Mouse (Mus musculus) heart, embryonic 12.5 days (tissue): Measurements from ENCODE around the gene Mapk8ip2. TPM values are rescaled to one million over a fixed set of nuclear protein-coding genes. Genes with fewer than 3 reads are reported as not detected.

Source experiments
- ATAC-seq: fragments of 200-750 bp; cut with Nextera tagmentation; 2 replicates; pipeline ENCODE4 v1.8.0; 2017; ENCODE audit warnings: moderate TSS enrichment, moderate library complexity; ENCODE audit not compliant: insufficient number of reproducible peaks, low FRiP score
- H3K27ac ChIP-seq: fragments of 300-500 bp; sonication (generic); 2 replicates; pipeline ENCODE4 v1.5.1; 2016; ENCODE audit warnings: mild to moderate bottlenecking, moderate library complexity; ENCODE audit not compliant: poor library complexity, severe bottlenecking
- H3K27me3 ChIP-seq: fragments of 300-500 bp; sonication (generic); replicated peaks from 2 replicates; pipeline ENCODE4 v1.6.1; 2016; ENCODE audit warnings: mild to moderate bottlenecking, moderate library complexity
- H3K36me3 ChIP-seq: fragments of 300-500 bp; sonication (generic); 2 replicates; pipeline ENCODE4 v1.6.1; 2016; ENCODE audit warnings: mild to moderate bottlenecking, moderate library complexity
- H3K4me1 ChIP-seq: fragments of 300-500 bp; sonication (generic); replicated peaks from 2 replicates; pipeline ENCODE4 v1.6.1; 2016; ENCODE audit warnings: mild to moderate bottlenecking
- H3K4me2 ChIP-seq: fragments of 300-500 bp; sonication (generic); 2 replicates; pipeline ENCODE4 v1.6.1; 2016; ENCODE audit warnings: mild to moderate bottlenecking, moderate library complexity
- H3K4me3 ChIP-seq: fragments of 300-500 bp; sonication (generic); 2 replicates; pipeline ENCODE4 v1.5.1; 2016; ENCODE audit warnings: mild to moderate bottlenecking
- H3K9ac ChIP-seq: fragments of 300-500 bp; sonication (generic); 2 replicates; pipeline ENCODE4 v1.6.1; 2016; ENCODE audit warnings: mild to moderate bottlenecking, moderate library complexity
- H3K9me3 ChIP-seq: fragments of 300-500 bp; sonication (generic); replicated peaks from 2 replicates; pipeline ENCODE4 v1.6.1; 2016; ENCODE audit warnings: mild to moderate bottlenecking, moderate library complexity
- WGBS: fragments of 180-500 bp; shearing (Covaris S2); methylation state at CpG from one replicate; pipeline ENCODE4 v1.1.7; 2016; 5-methylcytosine and 5-hydroxymethylcytosine counted together
- polyA plus RNA-seq: library from polyadenylated mRNA; unstranded; fragments of >200 nt; fragmentation: Nextera tagmentation; extraction: Ambion mirVana; gene quantifications from 2 replicates; pipeline ENCODE4 v1.2.1, GENCODE M21; 2016

Mapk8ip2 gene
- polyA plus RNA-seq, 1 experiment from 2014 or later = 0.49 TPM

DNA sequence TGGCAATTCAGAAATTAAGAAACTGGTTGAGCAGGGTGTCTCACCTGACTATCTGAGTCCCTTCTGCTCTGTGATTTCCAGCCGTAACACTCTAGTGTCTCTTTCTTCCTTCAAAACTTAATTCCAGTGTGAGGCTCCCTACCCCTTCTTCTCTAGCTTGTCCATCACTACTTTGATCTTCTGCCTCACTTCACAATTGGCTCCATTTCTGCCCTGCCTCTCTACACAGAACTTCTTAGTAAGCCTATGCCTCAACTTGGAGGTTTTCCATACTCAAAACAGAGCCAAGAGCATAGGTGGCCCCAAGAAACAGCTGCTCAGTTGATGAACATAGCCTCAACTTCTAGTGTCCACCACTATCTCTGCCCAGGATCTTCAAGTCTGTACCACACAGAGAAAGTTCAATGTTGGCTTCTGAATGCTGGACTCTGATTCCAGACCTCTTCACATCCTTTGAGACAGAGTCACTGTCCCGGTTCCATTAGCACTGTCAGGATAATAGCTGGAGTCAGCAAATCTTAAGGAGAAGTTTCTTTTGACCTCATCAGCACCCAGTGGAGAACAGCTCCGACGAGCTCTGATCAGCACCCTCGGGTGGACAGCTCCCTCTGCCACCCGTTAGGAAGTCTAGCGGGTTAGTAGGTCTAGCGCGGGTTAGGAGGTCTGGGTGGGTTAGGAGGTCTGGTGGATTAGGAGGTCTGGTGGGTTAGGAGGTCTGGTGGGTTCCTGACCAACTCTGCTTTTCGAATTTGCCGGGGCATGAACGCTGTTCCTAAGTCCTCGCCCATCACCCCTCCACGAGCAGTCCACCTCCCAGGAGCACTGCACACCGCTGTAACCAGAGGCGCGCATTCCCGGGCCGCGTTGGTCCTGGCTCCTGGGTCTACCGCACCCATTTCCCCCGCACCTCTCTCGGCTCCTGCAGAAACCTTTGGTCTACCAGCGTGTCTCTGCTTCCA lies 528 bp upstream of the Mapk8ip2 start:
- H3K27ac ChIP-seq = no peak overlapping the region
- H3K9ac ChIP-seq = no peak overlapping the region
- peak overlapping the region; percentile 91 for H3K4me2 ChIP-seq
- peaks cover 12% of the 10 kb centered on the region; the same call in 1 of the 2 replicates for H3K4me1 ChIP-seq
- H3K36me3 ChIP-seq = no peaks in the 10 kb centered on the region
- ATAC-seq = peak; percentile 27; the same call in 1 of the 2 replicates
- H3K4me3 ChIP-seq = peak overlapping the region; percentile 52
- no peaks in the 10 kb centered on the region for H3K9me3 ChIP-seq
- peaks cover 84% of the 10 kb centered on the region for H3K27me3 ChIP-seq
- 4% methylated on average over 24 of the region's 24 CpGs for WGBS

DNA sequence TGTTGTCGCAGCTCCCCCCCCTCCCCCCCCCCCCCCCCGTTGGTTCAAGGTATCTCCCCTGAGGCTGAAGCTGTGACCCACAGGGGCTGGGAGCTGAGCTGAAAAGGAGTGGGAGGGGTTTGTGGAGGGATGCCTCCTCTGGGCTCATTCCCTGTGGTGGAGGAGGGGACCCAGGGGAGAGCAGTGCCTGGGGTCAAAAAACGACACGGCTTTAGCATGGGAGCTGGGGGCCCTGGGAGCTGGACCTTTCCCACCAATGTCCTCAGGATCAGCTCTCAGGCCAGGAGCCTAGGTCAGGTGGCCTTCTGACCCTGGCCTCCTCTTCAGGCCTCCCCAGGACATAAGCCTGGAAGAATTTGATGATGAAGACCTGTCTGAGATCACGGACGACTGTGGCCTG lies 1.1 kb downstream of the Mapk8ip2 start:
- H3K27ac ChIP-seq = no peak overlapping the region
- H3K4me1 ChIP-seq = peaks cover 12% of the 10 kb centered on the region; the same call in 1 of the 2 replicates
- no peak for ATAC-seq
- WGBS = 20% methylated on average over 4 of the region's 6 CpGs
- no peak overlapping the region for H3K9ac ChIP-seq
- no peak overlapping the region for H3K4me3 ChIP-seq
- H3K27me3 ChIP-seq = peaks cover 87% of the 10 kb centered on the region
- no peaks in the 10 kb centered on the region for H3K36me3 ChIP-seq
- H3K9me3 ChIP-seq = no peaks in the 10 kb centered on the region
- 0 out of 2 replicates have a peak overlapping the region, but pooled peaks have one; percentile 91 for H3K4me2 ChIP-seq

DNA sequence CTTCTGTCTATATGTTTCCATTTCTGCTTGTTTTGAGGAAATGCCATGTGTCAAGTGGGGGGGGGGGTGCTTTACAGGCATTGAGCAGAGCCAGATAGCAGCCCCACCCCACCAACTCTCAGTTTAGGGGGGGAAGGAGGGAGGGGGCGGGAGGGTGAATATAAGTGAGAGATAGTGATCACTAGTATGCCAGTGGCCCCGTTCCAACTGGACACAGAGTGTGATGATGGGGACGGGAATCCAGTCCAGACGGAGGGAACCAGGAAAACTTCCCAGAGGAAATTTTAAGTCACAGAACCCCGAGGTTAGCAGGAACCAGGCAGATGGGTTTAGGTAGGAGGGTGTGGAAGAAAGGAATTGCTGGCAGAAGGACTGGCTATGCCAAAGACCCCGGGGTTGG lies 1.9 kb downstream of the Mapk8ip2 start:
- Histone ChIP-seq H3K27me3 (peaks cover 87% of the 10 kb centered on the region), H3K4me1 (peaks cover 12% of the 10 kb centered on the region; the same call in 1 of the 2 replicates), H3K36me3 (no peaks in the 10 kb centered on the region), H3K9ac (no peak overlapping the region), H3K9me3 (no peaks in the 10 kb centered on the region), H3K4me2 (no peak overlapping the region), H3K4me3 (no peak overlapping the region), H3K27ac (no peak overlapping the region)
- 65% methylated on average over 6 of the region's 6 CpGs for WGBS
- ATAC-seq = no peak

DNA sequence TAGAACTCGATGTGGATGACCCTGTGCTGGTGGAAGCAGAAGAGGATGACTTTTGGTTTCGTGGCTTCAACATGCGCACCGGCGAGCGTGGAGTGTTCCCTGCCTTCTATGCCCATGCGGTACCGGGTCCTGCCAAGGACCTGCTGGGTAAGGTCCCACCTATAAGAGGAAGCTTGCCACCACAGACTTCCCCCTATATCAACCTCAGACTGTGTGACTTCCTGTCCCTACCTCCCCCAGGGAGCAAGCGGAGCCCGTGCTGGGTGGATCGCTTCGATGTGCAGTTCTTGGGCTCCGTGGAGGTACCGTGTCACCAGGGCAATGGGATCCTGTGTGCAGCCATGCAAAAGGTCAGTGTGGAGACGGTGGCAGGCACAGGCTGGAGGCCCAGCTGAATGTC lies 5.2 kb downstream of the Mapk8ip2 start:
- no peak overlapping the region for H3K9ac ChIP-seq
- H3K4me1 ChIP-seq = peaks cover 7% of the 10 kb centered on the region; the same call in 1 of the 2 replicates
- no peaks in the 10 kb centered on the region for H3K9me3 ChIP-seq
- no peak overlapping the region for H3K4me2 ChIP-seq
- H3K27me3 ChIP-seq = peaks cover 69% of the 10 kb centered on the region
- H3K27ac ChIP-seq = no peak overlapping the region
- 86% methylated on average over 15 of the region's 15 CpGs for WGBS
- no peak overlapping the region for H3K4me3 ChIP-seq
- H3K36me3 ChIP-seq = no peaks in the 10 kb centered on the region
- ATAC-seq = no peak

DNA sequence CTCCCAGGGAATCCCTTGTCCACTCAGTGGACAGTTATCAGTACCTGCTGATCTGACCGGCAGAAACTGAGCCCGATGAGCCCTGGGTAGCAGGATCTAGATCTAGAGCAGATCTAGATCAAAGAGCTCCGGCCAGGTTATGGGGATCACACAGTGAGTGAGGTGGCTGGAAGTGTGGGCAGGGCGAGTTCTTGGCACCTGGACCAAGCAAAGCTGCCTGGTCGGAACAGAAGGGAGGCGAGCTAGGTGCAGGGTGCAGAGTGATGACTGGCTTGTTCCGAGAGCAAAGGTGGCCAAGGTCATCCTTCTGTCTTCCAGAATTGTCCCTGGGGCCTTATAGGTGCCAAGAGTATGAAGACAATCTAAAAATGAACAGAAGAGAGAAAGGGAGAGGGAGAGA lies 6.1 kb downstream of the Mapk8ip2 start:
- H3K27me3 ChIP-seq = peaks cover 61% of the 10 kb centered on the region
- no peak for ATAC-seq
- 71% methylated on average over 7 of the region's 7 CpGs for WGBS
- no peak overlapping the region for H3K9ac ChIP-seq
- no peaks in the 10 kb centered on the region for H3K4me1 ChIP-seq
- H3K27ac ChIP-seq = no peak overlapping the region
- no peak overlapping the region for H3K4me3 ChIP-seq
- no peak overlapping the region for H3K4me2 ChIP-seq
- H3K9me3 ChIP-seq = no peaks in the 10 kb centered on the region
- H3K36me3 ChIP-seq = no peaks in the 10 kb centered on the region

DNA sequence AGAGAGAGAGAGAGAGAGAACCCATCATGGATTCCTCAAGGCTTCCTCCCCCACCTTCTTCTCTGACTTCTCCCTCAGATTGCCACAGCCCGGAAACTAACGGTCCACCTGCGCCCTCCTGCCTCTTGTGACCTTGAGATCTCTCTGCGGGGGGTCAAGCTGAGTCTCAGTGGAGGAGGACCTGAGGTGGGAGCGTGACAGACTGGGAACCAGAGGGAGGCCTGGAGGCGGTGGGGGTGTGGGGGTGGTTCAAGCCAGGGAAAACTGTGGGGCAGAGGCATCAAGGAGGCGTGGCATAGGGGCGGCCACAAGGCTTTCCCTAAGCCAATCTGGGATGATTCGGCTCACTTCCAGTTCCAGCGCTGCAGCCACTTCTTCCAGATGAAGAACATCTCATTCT lies 6.6 kb downstream of the Mapk8ip2 start:
- Histone ChIP-seq H3K4me2 (no peak overlapping the region), H3K27me3 (peaks cover 56% of the 10 kb centered on the region), H3K9ac (no peak overlapping the region), H3K4me3 (no peak overlapping the region), H3K27ac (no peak overlapping the region), H3K9me3 (no peaks in the 10 kb centered on the region), H3K4me1 (no peaks in the 10 kb centered on the region), H3K36me3 (no peaks in the 10 kb centered on the region)
- WGBS = 57% methylated on average over 10 of the region's 10 CpGs
- ATAC-seq = no peak

DNA sequence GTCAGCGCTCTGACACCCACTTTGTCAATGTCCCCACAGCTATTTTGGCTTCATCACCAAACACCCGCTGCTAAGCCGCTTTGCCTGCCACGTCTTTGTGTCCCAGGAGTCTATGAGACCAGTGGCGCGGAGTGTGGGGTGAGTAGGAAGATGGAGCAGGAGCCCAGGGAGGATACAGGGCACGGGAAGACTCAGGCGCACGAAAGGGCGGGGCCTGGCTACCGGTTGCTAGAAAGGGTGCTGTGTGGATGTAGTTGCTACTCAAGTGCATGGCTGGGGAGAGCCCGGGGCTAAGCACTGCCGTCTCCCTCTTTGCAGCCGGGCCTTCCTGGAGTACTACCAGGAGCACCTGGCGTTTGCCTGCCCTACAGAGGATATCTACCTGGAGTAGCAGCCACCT lies 7.6 kb downstream of the Mapk8ip2 start:
- Histone ChIP-seq H3K4me1 (no peaks in the 10 kb centered on the region), H3K9ac (no peak overlapping the region), H3K9me3 (no peaks in the 10 kb centered on the region), H3K4me3 (no peak overlapping the region), H3K27ac (no peak overlapping the region), H3K4me2 (no peak overlapping the region), H3K27me3 (peaks cover 47% of the 10 kb centered on the region), H3K36me3 (no peaks in the 10 kb centered on the region)
- 73% methylated on average over 15 of the region's 15 CpGs for WGBS
- ATAC-seq = no peak

DNA sequence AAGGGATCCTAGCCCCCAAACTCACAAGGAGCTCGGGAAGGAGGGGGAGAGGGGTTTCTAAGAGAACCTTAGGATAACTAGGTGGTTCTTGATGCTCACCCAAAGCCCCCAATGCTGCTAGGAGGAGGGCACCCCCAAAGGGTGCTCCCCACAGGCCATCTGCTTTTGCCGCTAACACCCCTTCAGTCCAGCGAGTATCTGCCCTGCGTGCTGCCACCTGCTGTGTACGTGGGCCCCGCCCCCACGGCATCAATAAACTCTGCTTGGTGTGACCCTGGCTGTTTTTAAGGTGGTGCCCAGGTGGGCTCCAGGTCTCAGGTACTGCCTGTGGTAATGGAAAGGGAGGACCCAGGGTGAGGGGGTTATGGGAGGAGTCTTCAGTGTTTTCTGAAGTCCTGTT lies 8.5 kb downstream of the Mapk8ip2 start:
- WGBS = 69% methylated on average over 7 of the region's 7 CpGs

DNA sequence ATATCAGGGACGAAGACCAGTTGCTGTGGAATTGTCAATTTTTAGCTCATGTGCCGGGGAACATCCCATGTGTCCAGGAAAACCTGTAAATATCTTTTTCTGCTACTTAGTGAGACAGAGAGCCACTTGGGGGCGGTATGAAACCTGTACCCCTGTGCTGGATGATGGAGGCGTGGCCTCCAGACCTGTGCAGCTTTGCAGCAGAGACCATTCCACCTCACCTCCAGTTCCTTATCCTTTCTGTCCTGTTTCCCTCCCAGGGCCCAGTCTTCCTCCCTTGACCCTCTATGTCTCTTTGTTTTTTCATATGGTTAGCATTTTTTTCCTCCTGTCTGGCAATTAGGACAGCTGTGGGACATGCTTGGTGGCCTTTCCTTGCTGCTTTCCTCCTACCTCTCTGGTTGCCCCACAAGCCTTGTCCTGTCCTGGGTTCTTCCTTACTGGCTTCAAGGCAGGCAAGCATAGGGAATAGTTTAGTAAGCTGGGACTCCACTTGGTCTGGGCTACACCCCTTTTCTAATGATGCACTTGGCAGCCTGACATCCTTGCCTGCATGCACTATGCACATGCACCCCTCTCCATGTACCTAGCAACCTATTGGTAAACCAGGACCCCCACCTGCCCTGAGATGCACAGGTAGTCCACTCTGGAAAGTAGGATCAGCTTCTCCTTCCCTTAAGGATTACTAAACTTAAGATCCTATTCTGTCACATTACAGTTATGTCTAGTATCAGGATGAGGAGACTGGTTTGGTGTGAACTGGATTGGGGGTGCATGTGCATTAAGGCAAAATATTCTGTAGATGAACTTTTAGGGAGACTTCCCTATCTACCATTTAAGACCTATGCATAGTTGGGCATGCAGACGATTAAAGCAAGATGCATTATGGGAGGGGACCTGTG lies 9.9 kb downstream of the Mapk8ip2 start:
- Histone ChIP-seq H3K9ac (no peak overlapping the region), H3K4me1 (no peaks in the 10 kb centered on the region), H3K27ac (no peak overlapping the region), H3K36me3 (no peaks in the 10 kb centered on the region), H3K4me3 (no peak overlapping the region), H3K27me3 (peaks cover 25% of the 10 kb centered on the region; the same call in 1 of the 2 replicates), H3K9me3 (no peaks in the 10 kb centered on the region), H3K4me2 (no peak overlapping the region)
- WGBS = 47% methylated on average over 5 of the region's 5 CpGs
- ATAC-seq = no peak

More for the DNA sequence above, 8.5 kb downstream of the Mapk8ip2 start:
- no peak overlapping the region for H3K9ac ChIP-seq
- ATAC-seq = no peak
- no peaks in the 10 kb centered on the region for H3K9me3 ChIP-seq
- no peaks in the 10 kb centered on the region for H3K4me1 ChIP-seq
- peaks cover 38% of the 10 kb centered on the region for H3K27me3 ChIP-seq
- no peak overlapping the region for H3K4me3 ChIP-seq
- no peaks in the 10 kb centered on the region for H3K36me3 ChIP-seq
- H3K4me2 ChIP-seq = no peak overlapping the region
- H3K27ac ChIP-seq = no peak overlapping the region

DNA sequence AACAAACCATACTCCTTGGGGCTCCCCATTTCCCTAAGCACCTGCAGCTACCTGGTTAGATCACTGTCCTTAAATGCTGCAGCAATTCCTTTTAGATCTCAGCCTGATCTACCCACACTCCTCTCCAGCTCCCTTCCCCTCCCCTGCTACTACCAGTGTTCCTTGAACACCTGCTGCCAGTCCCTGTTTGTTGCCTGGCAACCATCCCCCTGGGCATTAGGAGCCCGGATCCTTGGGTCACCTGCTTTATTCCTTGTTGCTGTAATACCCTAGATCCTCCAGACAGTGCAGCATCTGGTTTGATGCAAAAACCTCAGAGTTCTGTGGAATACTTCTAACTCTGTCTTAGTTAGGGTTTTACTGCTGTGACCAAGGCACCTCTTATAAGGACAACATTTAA lies 11.3 kb downstream of the Mapk8ip2 start:
- Histone ChIP-seq H3K36me3 (no peaks in the 10 kb centered on the region), H3K9ac (no peak overlapping the region), H3K27me3 (peaks cover 14% of the 10 kb centered on the region; the same call in 1 of the 2 replicates), H3K4me2 (no peak overlapping the region), H3K4me3 (no peak overlapping the region), H3K9me3 (no peaks in the 10 kb centered on the region), H3K27ac (no peak overlapping the region), H3K4me1 (no peaks in the 10 kb centered on the region)
- WGBS = 9% methylated on average over 1 of the region's 1 CpGs
- ATAC-seq = no peak

DNA sequence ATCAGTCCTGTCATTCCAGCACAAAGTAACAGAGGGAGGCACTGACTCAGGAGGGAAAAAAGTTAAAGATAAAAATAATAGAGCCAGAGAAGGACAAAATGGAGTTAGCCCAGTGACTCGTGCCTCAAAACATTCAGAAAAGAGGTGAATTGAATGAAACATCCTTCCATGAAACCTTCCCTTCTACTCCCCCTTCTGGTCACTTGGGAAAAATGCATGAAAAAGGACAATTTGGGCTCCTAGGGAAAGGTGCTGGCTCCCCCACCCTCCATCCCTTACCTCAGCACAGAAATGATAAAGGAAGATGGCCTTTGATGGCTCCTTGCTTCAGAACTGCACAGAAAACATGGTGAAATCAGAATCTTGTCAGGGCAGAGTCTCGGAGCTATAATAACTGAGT lies 14.9 kb downstream of the Mapk8ip2 start:
- H3K4me3 ChIP-seq = no peak overlapping the region
- 29% methylated on average over 2 of the region's 2 CpGs for WGBS
- no peaks in the 10 kb centered on the region for H3K9me3 ChIP-seq
- H3K4me2 ChIP-seq = no peak overlapping the region
- ATAC-seq = no peak
- no peak overlapping the region for H3K9ac ChIP-seq
- H3K36me3 ChIP-seq = no peaks in the 10 kb centered on the region
- H3K27ac ChIP-seq = no peak overlapping the region
- H3K27me3 ChIP-seq = no peaks in the 10 kb centered on the region; the same call in 1 of the 2 replicates
- no peaks in the 10 kb centered on the region for H3K4me1 ChIP-seq
